Mouse (Mus musculus): ENCODE data around the gene Cul5. TPM values are rescaled to one million over a fixed set of nuclear protein-coding genes. Genes with fewer than 3 reads are reported as not detected.

Cul5 gene
- 35.9 and 40.8 TPM in 2 replicates for polyA plus RNA-seq (2015; fragmentation: Nextera tagmentation; extraction: Ambion mirVana)

GRCm38 (mm10) chr9:53669680-53670219, at the start of gene Cul5:
Cul5 (minus strand) TSS chr9:53670014.
- no peak within 1 kb of the TSS for H3K9ac ChIP-seq (ENCODE audit: low read depth, low read length)
- H3K9me3 ChIP-seq (replicated peaks; ENCODE audit: control insufficient read depth, low read length, poor library complexity, severe bottlenecking) = no peaks in the 10 kb centered on the region
- no peak within 1 kb of the TSS for H3K27ac ChIP-seq (ENCODE audit: low read length)
- no peak for ATAC-seq
- H3K4me1 ChIP-seq (ENCODE audit: control insufficient read depth, insufficient read depth, low read length) = peaks cover 21% of the 10 kb centered on the region
- WGBS = 53% methylated on average over 5 of the region's 5 CpGs
- H3K4me2 ChIP-seq (ENCODE audit: low read length) = no peak within 1 kb of the TSS
- H3K4me3 ChIP-seq (ENCODE audit: low read depth, low read length) = no peak within 1 kb of the TSS
- H3K27me3 ChIP-seq (ENCODE audit: control insufficient read depth, insufficient read depth, low read depth, low read length) = no peaks in the 10 kb centered on the region
- no peaks in the 10 kb centered on the region for H3K36me3 ChIP-seq (ENCODE audit: control insufficient read depth, insufficient read depth, low read length)

GRCm38 (mm10) chr9:53705992-53706696, 36.3 kb upstream of the Cul5 start, which contains the start of gene Rab39:
Rab39 (minus strand) TSS chr9:53706232.
- under 1% methylated on average over 47 of the region's 49 CpGs for WGBS
- H3K4me2 ChIP-seq (ENCODE audit: low read length) = peak within 1 kb of the TSS; percentile 81
- no peaks in the 10 kb centered on the region for H3K9me3 ChIP-seq (replicated peaks; ENCODE audit: control insufficient read depth, low read length, poor library complexity, severe bottlenecking)
- H3K4me3 ChIP-seq (ENCODE audit: low read depth, low read length) = peak within 1 kb of the TSS; percentile 59
- no peak within 1 kb of the TSS for H3K27ac ChIP-seq (ENCODE audit: low read length)
- no peaks in the 10 kb centered on the region for H3K27me3 ChIP-seq (ENCODE audit: control insufficient read depth, insufficient read depth, low read depth, low read length)
- peak; percentile 96 for ATAC-seq
- H3K9ac ChIP-seq (ENCODE audit: low read depth, low read length) = peak within 1 kb of the TSS; percentile 60
- no peaks in the 10 kb centered on the region for H3K36me3 ChIP-seq (ENCODE audit: control insufficient read depth, insufficient read depth, low read length)
- H3K4me1 ChIP-seq (ENCODE audit: control insufficient read depth, insufficient read depth, low read length) = peaks cover 8% of the 10 kb centered on the region; the same call in 1 of the 2 replicates

- peak; percentile 23 for ATAC-seq
- H3K4me3 ChIP-seq (ENCODE audit: low read depth, low read length) = peak overlapping the region; percentile 59
- WGBS = 1% methylated on average over 24 of the region's 28 CpGs
Measured at GRCm38 (mm10) chr9:53705491-53705991, 35.7 kb upstream of the Cul5 start.

GRCm38 (mm10) chr9:53702991-53703390, 33.2 kb upstream of the Cul5 start:
- no peak overlapping the region for H3K4me3 ChIP-seq (ENCODE audit: low read depth, low read length)
- H3K9ac ChIP-seq (ENCODE audit: low read depth, low read length) = no peak overlapping the region
- no peak overlapping the region for H3K4me2 ChIP-seq (ENCODE audit: low read length)
- no peak overlapping the region for H3K27ac ChIP-seq (ENCODE audit: low read length)
- H3K9me3 ChIP-seq (replicated peaks; ENCODE audit: control insufficient read depth, low read length, poor library complexity, severe bottlenecking) = no peaks in the 10 kb centered on the region
- WGBS = 95% methylated on average over 1 of the region's 1 CpGs
- no peaks in the 10 kb centered on the region for H3K27me3 ChIP-seq (ENCODE audit: control insufficient read depth, insufficient read depth, low read depth, low read length)
- no peak for ATAC-seq
- H3K36me3 ChIP-seq (ENCODE audit: control insufficient read depth, insufficient read depth, low read length) = no peaks in the 10 kb centered on the region
- H3K4me1 ChIP-seq (ENCODE audit: control insufficient read depth, insufficient read depth, low read length) = peaks cover 8% of the 10 kb centered on the region; the same call in 1 of the 2 replicates

More at GRCm38 (mm10) chr9:53705491-53705991, 35.7 kb upstream of the Cul5 start:
- Histone ChIP-seq H3K4me1 (ENCODE audit: control insufficient read depth, insufficient read depth, low read length) (peaks cover 8% of the 10 kb centered on the region; the same call in 1 of the 2 replicates), H3K9ac (ENCODE audit: low read depth, low read length) (peak overlapping the region; percentile 60), H3K9me3 (replicated peaks; ENCODE audit: control insufficient read depth, low read length, poor library complexity, severe bottlenecking) (no peaks in the 10 kb centered on the region), H3K27ac (ENCODE audit: low read length) (no peak overlapping the region), H3K27me3 (ENCODE audit: control insufficient read depth, insufficient read depth, low read depth, low read length) (no peaks in the 10 kb centered on the region), H3K36me3 (ENCODE audit: control insufficient read depth, insufficient read depth, low read length) (no peaks in the 10 kb centered on the region), H3K4me2 (ENCODE audit: low read length) (peak overlapping the region; percentile 81)

- no peaks in the 10 kb centered on the region for H3K9me3 ChIP-seq (replicated peaks; ENCODE audit: control insufficient read depth, low read length, poor library complexity, severe bottlenecking)
- no peak overlapping the region for H3K4me2 ChIP-seq (ENCODE audit: low read length)
- no peaks in the 10 kb centered on the region for H3K27me3 ChIP-seq (ENCODE audit: control insufficient read depth, insufficient read depth, low read depth, low read length)
- H3K4me3 ChIP-seq (ENCODE audit: low read depth, low read length) = no peak overlapping the region
- no peaks in the 10 kb centered on the region for H3K36me3 ChIP-seq (ENCODE audit: control insufficient read depth, insufficient read depth, low read length)
- no peak for ATAC-seq
- H3K9ac ChIP-seq (ENCODE audit: low read depth, low read length) = no peak overlapping the region
- H3K27ac ChIP-seq (ENCODE audit: low read length) = no peak overlapping the region
- WGBS = 83% methylated on average over 4 of the region's 4 CpGs
- peaks cover 3% of the 10 kb centered on the region; the same call in 1 of the 2 replicates for H3K4me1 ChIP-seq (ENCODE audit: control insufficient read depth, insufficient read depth, low read length)
Measured at GRCm38 (mm10) chr9:53700496-53700895, 30.7 kb upstream of the Cul5 start.

GRCm38 (mm10) chr9:53695846-53696245, 26.0 kb upstream of the Cul5 start:
- H3K36me3 ChIP-seq (ENCODE audit: control insufficient read depth, insufficient read depth, low read length) = no peaks in the 10 kb centered on the region
- no peak overlapping the region for H3K4me2 ChIP-seq (ENCODE audit: low read length)
- H3K27ac ChIP-seq (ENCODE audit: low read length) = no peak overlapping the region
- H3K4me3 ChIP-seq (ENCODE audit: low read depth, low read length) = no peak overlapping the region
- 86% methylated on average over 5 of the region's 5 CpGs for WGBS
- H3K9ac ChIP-seq (ENCODE audit: low read depth, low read length) = no peak overlapping the region
- no peaks in the 10 kb centered on the region for H3K9me3 ChIP-seq (replicated peaks; ENCODE audit: control insufficient read depth, low read length, poor library complexity, severe bottlenecking)
- H3K27me3 ChIP-seq (ENCODE audit: control insufficient read depth, insufficient read depth, low read depth, low read length) = no peaks in the 10 kb centered on the region
- no peak for ATAC-seq
- no peaks in the 10 kb centered on the region for H3K4me1 ChIP-seq (ENCODE audit: control insufficient read depth, insufficient read depth, low read length)

GRCm38 (mm10) chr9:53693718-53694117, 23.9 kb upstream of the Cul5 start:
- Histone ChIP-seq H3K36me3 (ENCODE audit: control insufficient read depth, insufficient read depth, low read length) (no peaks in the 10 kb centered on the region), H3K27me3 (ENCODE audit: control insufficient read depth, insufficient read depth, low read depth, low read length) (no peaks in the 10 kb centered on the region), H3K4me1 (ENCODE audit: control insufficient read depth, insufficient read depth, low read length) (no peaks in the 10 kb centered on the region), H3K4me2 (ENCODE audit: low read length) (no peak overlapping the region), H3K9ac (ENCODE audit: low read depth, low read length) (no peak overlapping the region), H3K4me3 (ENCODE audit: low read depth, low read length) (no peak overlapping the region), H3K27ac (ENCODE audit: low read length) (no peak overlapping the region), H3K9me3 (replicated peaks; ENCODE audit: control insufficient read depth, low read length, poor library complexity, severe bottlenecking) (no peaks in the 10 kb centered on the region)
- 83% methylated on average over 1 of the region's 1 CpGs for WGBS
- no peak for ATAC-seq

- ATAC-seq = no peak
- H3K4me1 ChIP-seq (ENCODE audit: control insufficient read depth, insufficient read depth, low read length) = no peaks in the 10 kb centered on the region
- H3K9ac ChIP-seq (ENCODE audit: low read depth, low read length) = no peak overlapping the region
- H3K27ac ChIP-seq (ENCODE audit: low read length) = no peak overlapping the region
- no peaks in the 10 kb centered on the region for H3K36me3 ChIP-seq (ENCODE audit: control insufficient read depth, insufficient read depth, low read length)
- no peak overlapping the region for H3K4me3 ChIP-seq (ENCODE audit: low read depth, low read length)
- H3K27me3 ChIP-seq (ENCODE audit: control insufficient read depth, insufficient read depth, low read depth, low read length) = no peaks in the 10 kb centered on the region
- WGBS = 43% methylated on average over 7 of the region's 7 CpGs
- H3K4me2 ChIP-seq (ENCODE audit: low read length) = no peak overlapping the region
- no peaks in the 10 kb centered on the region for H3K9me3 ChIP-seq (replicated peaks; ENCODE audit: control insufficient read depth, low read length, poor library complexity, severe bottlenecking)
Measured at GRCm38 (mm10) chr9:53691745-53692670, 22.2 kb upstream of the Cul5 start.

Data from midbrain, embryonic 16.5 days (tissue).